Mouse (Mus musculus): ENCODE measurements at regions not wholly inside any gene's neighbourhood (a gene's known extent, or its start where the extent isn't known, plus 50 kb on each side); places are given as distances from the start of the nearest gene placed in this dataset.

DNA sequence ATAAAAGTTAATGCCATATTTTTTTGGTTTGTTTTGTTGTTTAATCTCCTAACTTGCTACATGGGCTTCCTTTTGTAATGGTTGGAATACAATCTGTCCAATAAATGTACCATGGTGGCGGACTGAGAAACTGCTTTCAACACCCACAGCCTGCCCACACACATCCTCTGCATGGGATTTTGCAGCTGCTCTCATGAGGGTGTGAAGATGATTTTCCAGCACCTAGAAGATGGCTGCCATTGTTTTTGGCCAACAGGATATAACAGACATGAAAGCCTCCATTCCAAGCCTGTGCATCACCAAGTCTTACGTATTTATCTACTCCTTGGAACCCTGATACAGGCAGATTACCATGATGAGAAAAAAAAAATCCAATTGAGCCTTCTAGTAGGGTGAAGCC, 310.4 kb downstream of the Cog6 start:
- no peak for DNase-seq (ENCODE audit: low read depth, low spot score)

DNA sequence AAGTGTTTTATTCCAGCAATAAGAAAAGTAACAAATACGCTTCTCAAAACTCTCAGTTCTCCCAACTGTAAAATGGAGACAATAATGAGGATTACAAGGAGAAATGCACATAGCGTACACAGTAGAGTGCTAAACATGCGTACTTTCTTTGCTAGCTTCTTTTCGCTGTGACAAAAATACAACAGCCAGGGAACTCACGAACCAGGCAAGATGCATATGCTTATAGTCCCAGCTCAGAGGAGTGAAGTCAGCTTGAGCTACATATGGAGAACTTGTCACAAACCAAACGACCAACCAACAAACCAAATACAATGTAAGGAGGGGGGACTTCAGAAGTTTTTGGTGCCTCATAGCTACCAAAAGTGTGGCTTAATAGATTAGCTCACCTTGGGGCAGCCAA, 313.3 kb downstream of the Cog6 start:
- no peak for DNase-seq (ENCODE audit: low read depth, low spot score)

DNA sequence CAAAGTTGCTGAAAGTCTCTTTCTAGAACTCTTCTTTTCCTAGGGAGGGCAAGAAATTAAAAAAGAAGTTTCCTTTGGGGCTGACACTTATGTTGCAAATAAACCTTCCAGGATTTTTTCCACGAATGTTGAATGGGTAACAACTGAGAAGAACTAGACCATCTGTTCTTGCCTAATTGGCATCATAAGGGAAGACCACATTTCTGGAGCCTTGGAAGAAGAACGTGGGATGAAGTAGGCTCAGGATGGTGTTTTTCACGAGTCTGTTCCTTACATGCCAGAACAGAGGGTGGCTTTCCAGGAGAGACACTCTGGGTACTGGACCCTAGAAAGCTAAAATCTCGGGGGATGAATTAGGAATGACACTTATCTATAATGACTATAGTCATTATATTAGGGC, 314.1 kb downstream of the Cog6 start:
- no peak for DNase-seq (ENCODE audit: low read depth, low spot score)

DNA sequence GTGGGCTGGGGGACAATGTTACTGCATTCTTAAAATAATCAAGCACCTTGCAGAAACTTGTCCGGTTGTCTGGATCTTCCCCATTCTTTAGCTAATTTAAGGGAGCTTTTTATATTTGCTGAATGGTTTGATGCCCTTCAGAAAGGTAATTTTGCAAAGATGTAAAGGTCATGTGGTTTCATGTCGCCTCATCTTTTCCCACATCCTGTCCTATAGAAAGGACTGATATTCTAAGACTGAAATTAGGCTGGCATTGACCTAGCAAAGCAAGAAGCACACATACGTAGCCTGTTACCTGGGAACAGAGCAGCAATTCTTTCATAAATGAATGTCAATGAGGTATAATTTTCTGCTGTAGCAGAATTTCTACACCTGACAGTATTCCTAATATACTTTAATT, 315.4 kb downstream of the Cog6 start:
- no peak for DNase-seq (ENCODE audit: low read depth, low spot score)

- DNase-seq (ENCODE audit: low read depth, low spot score) = no peak
These were observed 323.2 kb downstream of the Cog6 start for GRCm38 (mm10) chr3:52693813-52694212.

DNA sequence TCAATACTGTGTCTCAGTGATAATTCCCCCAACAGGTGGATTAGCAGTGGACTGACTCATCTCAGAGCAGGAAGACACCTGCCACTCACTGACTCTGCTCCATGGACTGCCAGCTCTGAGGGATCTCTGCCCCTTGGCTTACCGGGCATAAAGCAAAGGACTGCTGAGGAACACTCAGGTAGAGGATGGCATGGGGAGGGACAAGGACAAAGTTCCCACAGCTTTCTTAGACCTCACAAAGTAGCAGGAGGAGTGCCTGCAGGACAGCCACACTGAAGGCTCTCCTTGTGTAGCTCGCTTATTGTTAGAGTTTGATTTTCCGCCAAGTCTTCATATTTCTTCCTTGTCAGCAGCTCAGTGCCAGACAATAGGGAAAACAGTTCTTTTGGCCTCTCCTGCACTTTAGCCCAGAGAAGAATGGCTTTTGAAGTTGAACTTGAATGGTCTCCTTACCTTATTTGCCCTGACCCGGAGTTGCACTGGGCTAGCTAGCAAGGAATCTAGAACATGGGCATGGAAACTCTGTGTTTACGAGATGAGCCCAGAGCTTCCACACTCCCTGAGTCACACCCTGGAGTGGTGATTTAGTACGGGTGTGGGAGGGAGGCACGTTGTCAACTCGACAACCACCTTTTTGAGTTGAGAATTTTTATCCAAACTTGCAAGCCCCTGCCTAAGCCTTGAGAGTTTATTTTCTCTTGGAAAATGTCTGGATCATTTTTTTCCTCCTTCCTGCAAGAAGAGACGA, 331.4 kb downstream of the Cog6 start:
- DNase-seq (ENCODE audit: low read depth, low spot score) = no peak

DNA sequence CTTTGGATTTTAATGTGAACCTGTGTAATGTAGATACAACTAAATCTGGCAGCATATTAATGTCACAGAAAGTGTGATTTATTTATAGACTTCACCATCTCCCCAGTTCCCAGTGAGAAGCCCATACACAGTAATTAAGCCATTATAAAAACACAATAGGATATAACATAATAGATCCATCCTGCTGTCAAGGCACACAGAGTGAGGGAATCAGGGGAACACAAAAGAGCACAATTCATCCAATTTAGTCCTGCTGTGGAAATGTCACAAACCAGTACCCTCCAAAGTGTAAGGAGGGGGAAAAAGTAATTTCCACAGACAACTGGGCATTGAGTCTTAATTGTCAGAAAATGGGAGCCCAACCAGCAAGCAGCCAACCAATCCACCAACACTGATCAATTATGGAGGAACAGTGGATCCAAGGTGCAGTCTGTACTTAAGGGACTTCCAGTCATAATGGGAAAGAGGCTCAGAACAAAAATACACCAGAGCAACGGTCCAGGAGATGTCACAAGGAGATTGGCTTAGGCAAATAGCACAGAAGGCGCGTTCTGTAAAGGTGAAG, 336.1 kb downstream of the Cog6 start:
- peak; percentile 3 for DNase-seq (ENCODE audit: low read depth, low spot score)

- no peak for DNase-seq (ENCODE audit: low read depth, low spot score)
These were observed 340.0 kb downstream of the Cog6 start for GRCm38 (mm10) chr3:52676886-52677670.

- DNase-seq (ENCODE audit: low read depth, low spot score) = no peak
These were observed 346.4 kb downstream of the Cog6 start for GRCm38 (mm10) chr3:52670628-52671028.

DNA sequence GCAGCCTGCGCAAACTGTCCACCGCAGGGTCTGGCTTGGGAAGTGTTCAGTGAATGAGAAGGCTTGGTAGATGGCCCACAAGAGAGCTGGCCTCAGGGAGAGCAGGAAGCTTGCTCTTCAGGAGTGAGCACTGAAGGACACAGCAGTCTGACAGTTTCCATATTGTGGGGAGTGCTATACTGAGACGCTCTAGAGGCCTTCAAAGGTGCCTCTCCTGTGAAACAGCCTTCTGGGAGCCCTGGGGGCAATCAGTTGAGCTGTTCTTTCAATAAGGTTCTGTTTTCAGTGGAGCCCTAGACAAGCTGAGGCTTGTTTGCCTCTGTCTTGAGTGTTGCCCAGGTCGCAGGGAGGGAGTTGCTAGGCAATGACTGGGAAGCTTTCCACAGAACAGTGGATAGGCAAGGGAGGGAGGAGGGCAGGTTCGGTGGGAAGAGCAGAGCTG, 353.9 kb downstream of the Cog6 start:
- peak; percentile 14 for DNase-seq (ENCODE audit: low read depth, low spot score)

DNA sequence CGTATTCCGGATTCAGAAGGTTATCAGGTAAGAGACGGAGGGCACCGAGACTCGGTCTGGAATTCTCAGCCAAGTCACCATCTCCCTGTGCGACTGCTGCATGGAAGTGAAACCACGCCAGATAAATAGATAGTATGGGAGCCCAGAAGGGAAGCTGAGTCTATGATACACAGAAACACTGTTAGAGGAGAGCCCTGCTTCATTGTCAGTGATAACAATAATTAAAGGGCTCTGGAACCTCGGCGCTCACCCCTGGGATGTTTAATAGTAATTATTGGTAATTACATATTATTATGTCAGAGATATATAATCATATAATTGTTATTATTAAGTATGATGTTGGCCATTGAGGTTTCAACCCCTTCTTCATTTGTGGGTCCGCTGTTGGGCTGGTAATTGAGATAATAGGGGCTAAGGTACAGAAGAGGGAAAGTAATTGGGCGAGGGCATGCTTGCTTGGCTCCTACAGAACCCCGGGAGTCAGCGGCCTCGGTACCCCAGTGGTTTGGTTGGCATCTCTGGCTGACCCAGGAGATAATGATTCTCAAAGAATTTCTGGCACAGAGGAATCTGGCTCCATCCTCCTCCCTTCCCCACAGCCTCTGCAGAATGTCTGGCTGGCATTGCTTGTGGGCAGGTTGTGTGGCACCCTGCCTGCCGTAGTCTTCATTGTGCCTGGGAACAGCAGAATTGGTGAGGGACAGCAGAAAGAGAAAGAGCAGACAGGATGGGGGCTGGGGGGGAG, 354.7 kb downstream of the Cog6 start:
- no peak for DNase-seq (ENCODE audit: low read depth, low spot score)

DNA sequence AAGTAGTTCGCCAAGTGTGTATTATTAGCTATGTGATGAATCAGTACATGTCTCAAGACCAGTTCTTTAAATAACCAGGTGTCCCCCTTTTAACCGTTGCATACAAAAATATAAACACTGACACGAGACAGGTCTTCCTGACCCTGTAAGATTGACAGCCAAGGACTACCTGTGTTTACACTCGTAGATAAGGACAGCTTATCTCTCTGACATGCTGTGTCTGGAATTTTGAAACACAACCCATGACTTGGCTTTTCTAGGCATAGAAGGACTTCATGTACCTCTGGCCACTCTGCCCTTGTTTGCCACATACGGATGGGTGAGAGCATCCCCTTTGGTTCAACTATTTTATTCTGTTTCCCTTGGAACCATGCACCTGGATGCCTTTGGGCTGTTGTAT, 364.0 kb downstream of the Cog6 start:
- DNase-seq (ENCODE audit: low read depth, low spot score) = no peak

DNA sequence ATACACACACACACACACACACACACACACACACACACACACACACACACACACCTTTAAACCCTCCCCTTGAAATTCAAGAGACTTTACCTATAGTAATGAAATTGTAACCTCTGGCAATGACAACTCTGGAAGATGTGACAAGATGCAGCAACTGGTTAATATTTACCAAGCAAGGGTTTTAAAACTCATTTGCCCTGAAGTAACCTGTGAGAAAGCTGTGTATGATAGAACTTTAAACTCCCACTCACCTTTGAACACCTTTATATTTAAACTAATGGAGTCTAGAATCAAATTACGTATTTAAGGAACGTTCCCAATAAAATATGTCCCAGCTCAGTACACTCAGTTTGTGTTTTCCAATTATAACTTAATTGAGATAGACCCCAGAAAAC, 364.6 kb downstream of the Cog6 start:
- no peak for DNase-seq (ENCODE audit: low read depth, low spot score)

- DNase-seq (ENCODE audit: low read depth, low spot score) = no peak
These were observed 365.1 kb downstream of the Cog6 start for GRCm38 (mm10) chr3:52651862-52652475.

- no peak for DNase-seq (ENCODE audit: low read depth, low spot score)
These were observed 367.0 kb downstream of the Cog6 start for GRCm38 (mm10) chr3:52650071-52650470.

DNA sequence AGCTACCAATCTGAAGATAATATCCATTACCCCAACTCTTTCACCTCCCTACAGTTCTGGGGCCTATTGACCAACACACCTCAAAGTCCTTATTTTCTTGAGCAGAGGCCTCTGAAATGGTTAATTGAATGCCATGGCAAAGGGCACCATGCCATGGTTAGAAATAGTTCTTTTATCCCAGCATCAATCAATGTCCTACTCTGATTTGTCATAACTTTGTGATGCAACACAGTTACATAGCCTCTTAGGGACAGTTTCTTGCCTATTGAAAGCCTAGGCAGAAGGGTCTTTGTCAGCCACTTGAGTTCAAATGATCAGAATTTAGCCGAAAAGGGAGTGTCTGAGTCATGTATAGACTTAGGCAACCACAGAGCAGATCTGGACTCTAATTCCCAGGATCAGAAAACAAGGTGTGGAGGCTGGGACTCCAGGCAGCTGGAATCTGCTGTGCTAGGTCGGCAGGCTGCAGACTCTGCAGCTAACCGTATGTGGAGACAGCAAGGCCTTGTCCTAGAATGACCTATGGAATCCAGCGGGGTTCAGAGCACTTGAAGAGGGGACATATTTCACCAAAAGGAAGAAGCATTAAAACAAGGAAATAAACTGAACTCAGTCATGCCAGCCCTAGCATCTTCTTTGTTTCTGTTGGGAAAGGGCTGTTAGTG, 368.1 kb downstream of the Cog6 start:
- no peak for DNase-seq (ENCODE audit: low read depth, low spot score)

- DNase-seq (ENCODE audit: low read depth, low spot score) = no peak
These were observed 369.1 kb downstream of the Cog6 start for GRCm38 (mm10) chr3:52647900-52648299.

DNA sequence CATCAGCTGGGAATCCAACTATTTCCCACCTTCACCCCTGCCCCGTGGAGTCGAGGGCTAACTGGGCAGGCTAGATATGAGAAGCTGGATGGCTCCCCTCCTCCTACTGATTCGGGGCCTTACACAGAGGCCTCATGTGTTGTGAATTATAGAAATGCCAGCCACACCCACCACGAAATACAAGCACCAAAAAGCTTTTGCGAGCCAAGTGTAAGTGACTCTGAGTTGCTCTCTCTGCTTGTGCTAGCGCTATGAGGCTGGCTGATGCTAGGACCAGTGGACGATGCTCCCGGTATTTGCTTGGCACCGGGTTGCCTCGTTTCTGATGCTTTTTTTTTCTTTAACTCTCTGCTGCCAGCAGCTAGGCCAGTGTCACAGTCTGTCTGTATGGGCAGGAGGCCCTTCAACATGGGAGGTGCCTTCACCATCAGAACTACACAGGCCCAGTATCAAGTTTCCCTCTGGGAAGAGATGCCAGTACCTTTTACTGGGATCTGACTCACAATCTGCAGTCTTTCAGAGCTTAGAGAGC, 369.8 kb downstream of the Cog6 start:
- no peak for DNase-seq (ENCODE audit: low read depth, low spot score)

GRCm38 (mm10) chr3:52645156-52645555, 371.9 kb downstream of the Cog6 start:
- DNase-seq (ENCODE audit: low read depth, low spot score) = no peak

GRCm38 (mm10) chr3:52644178-52645128, 372.6 kb downstream of the Cog6 start:
- DNase-seq (ENCODE audit: low read depth, low spot score) = peak; percentile 4

Data from ES-CJ7 (cell line).